In the genomic region with DNA sequence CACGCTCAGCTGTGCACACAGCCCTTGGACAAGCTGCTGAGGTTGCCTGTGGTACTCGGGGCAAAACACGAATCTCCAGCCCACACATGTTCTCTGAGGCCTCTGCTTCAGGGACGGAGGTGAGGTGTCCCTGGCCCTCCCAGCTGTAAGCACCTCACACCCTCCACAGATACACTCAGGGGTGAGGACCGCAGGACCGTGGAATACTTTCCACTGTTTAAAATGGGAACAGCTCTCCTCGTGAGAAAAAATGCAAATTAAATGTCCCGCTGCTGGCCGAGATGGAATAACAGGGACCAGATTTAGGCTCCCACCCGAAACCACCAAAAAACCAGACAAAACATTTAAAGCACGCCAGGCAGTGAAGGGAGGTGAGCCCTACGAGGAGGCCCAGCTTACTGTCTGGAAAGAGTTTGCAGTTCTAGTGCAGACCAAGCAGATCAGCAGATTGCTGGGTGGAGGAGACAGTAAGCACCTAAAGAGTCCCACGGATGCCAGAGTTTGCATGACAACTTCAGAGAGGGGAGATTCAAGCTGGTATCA, we compare ENCODE assay signal across 9 mouse cellular contexts. TPM values are rescaled to one million over a fixed set of nuclear protein-coding genes. Genes with fewer than 3 reads are reported as not detected.
DNase-seq lines count a peak whose midpoint lies in the region; ATAC-seq lines count a peak whose summit lies in the region.
"Had no signal": no experiment of that assay in that cellular context is flagged by ENCODE, and none has a peak within 500 bp of the region (broad histone marks: within the 10 kb centered on the region; RNA-seq: fewer than 3 reads in every experiment).

No protein-coding gene starts in this region.

- WGBS in lung, embryonic 16.5 days, result 35% methylated on average over 13 of the region's 13 CpGs
- WGBS in limb, embryonic 13.5 days, result 17% methylated on average over 13 of the region's 13 CpGs
- WGBS in stomach, embryonic 16.5 days, result 33% methylated on average over 13 of the region's 13 CpGs

- DNase-seq in embryo, embryonic 10.5 days (ENCODE audit: low spot score), result peak; percentile 10
- DNase-seq in embryo, embryonic 9.5 days (ENCODE audit: extremely low spot score), result no peak
- DNase-seq in lung, postnatal 14 days, result no peak
- DNase-seq in gastrocnemius, postnatal 10 days, result no peak
- DNase-seq in layer of hippocampus, postnatal 10 days (ENCODE audit: low spot score in 2 of 2), result no peak

- H3K9ac ChIP-seq in lung, embryonic 16.5 days (ENCODE audit: low read length), result no peak overlapping the region
- peak overlapping the region; percentile 60 for H3K9ac ChIP-seq in limb, embryonic 13.5 days
- peak overlapping the region; percentile 55 for H3K9ac ChIP-seq in stomach, embryonic 16.5 days (ENCODE audit: low read length)

- H3K4me2 ChIP-seq in lung, embryonic 16.5 days (ENCODE audit: low read depth, low read length), result no peak overlapping the region
- peak overlapping the region; percentile 53 for H3K4me2 ChIP-seq in limb, embryonic 13.5 days (replicated peaks)
- peak overlapping the region; percentile 38 for H3K4me2 ChIP-seq in stomach, embryonic 16.5 days (ENCODE audit: low read depth, low read length)

- H3K36me3 ChIP-seq in lung, embryonic 16.5 days (ENCODE audit: control insufficient read depth, insufficient read depth, low read length), result no peaks in the 10 kb centered on the region
- peaks cover 21% of the 10 kb centered on the region for H3K36me3 ChIP-seq in limb, embryonic 13.5 days
- no peaks in the 10 kb centered on the region for H3K36me3 ChIP-seq in stomach, embryonic 16.5 days (ENCODE audit: control insufficient read depth, insufficient read depth, low read length)

- ATAC-seq in lung, embryonic 16.5 days (ENCODE audit: low read depth), result no peak
- peak; percentile 13; the same call in 1 of the 2 replicates for ATAC-seq in limb, embryonic 13.5 days (ENCODE audit: low FRiP score, low read depth)
- no peak for ATAC-seq in stomach, embryonic 16.5 days (ENCODE audit: insufficient read depth, low FRiP score)

- H3K9me3 ChIP-seq in lung, embryonic 16.5 days (ENCODE audit: control insufficient read depth, low read length), result no peaks in the 10 kb centered on the region
- H3K9me3 ChIP-seq in limb, embryonic 13.5 days, result no peaks in the 10 kb centered on the region
- H3K9me3 ChIP-seq in stomach, embryonic 16.5 days (replicated peaks; ENCODE audit: control insufficient read depth, low read length), result no peaks in the 10 kb centered on the region

- H3K4me3 ChIP-seq in lung, embryonic 16.5 days (ENCODE audit: low read length), result no peak overlapping the region
- H3K4me3 ChIP-seq in limb, embryonic 13.5 days, result no peak overlapping the region
- H3K4me3 ChIP-seq in stomach, embryonic 16.5 days (replicated peaks; ENCODE audit: low read length), result no peak overlapping the region
- H3K4me3 ChIP-seq: megakaryocyte, embryonic 14.5 days had no signal

- H3K27me3 ChIP-seq in lung, embryonic 16.5 days (ENCODE audit: control insufficient read depth, insufficient read depth, low read depth, low read length), result no peaks in the 10 kb centered on the region
- H3K27me3 ChIP-seq in limb, embryonic 13.5 days, result no peaks in the 10 kb centered on the region
- no peaks in the 10 kb centered on the region for H3K27me3 ChIP-seq in stomach, embryonic 16.5 days (ENCODE audit: control insufficient read depth, insufficient read depth, low read length)
- H3K27me3 ChIP-seq: megakaryocyte, embryonic 14.5 days had no signal

- H3K27ac ChIP-seq in lung, embryonic 16.5 days (ENCODE audit: low read length), result peak overlapping the region; percentile 98
- H3K27ac ChIP-seq in limb, embryonic 13.5 days, result peak overlapping the region; percentile 96
- H3K27ac ChIP-seq in stomach, embryonic 16.5 days (ENCODE audit: low read length), result peak overlapping the region; percentile 98

- H3K4me1 ChIP-seq in lung, embryonic 16.5 days (replicated peaks; ENCODE audit: control insufficient read depth, insufficient read depth, low read length), result peaks cover 25% of the 10 kb centered on the region
- peaks cover 52% of the 10 kb centered on the region for H3K4me1 ChIP-seq in limb, embryonic 13.5 days
- peaks cover 39% of the 10 kb centered on the region for H3K4me1 ChIP-seq in stomach, embryonic 16.5 days (ENCODE audit: control insufficient read depth, insufficient read depth, low read length)

RNA-seq across cellular contexts. Expression of a gene that starts 19.2 kb away (rescaled TPM):
- polyA plus RNA-seq in lung, embryonic 16.5 days (2015; fragmentation: Nextera tagmentation; extraction: Ambion mirVana), result 5.6 and 6.3 TPM in 2 replicates
- 17.7 and 18.2 TPM in 2 replicates for polyA plus RNA-seq in limb, embryonic 13.5 days (2015; fragmentation: Nextera tagmentation; extraction: Ambion mirVana)
- polyA plus RNA-seq in stomach, embryonic 16.5 days (2015; fragmentation: Nextera tagmentation; extraction: Ambion mirVana), result 8.5 and 9.7 TPM in 2 replicates
- 1 to 10 TPM; 3.4 to 5.4 TPM for total RNA-seq in gastrocnemius, postnatal 10 days (2021)
- 1 to 10 TPM; 5.6 to 6.8 TPM for total RNA-seq in layer of hippocampus, postnatal 10 days (2021)
